In genomic region chr7:114253885-114254833, GRCm38 (mm10) we compare ENCODE assay signal across 8 mouse cellular contexts. TPM values are rescaled to one million over a fixed set of nuclear protein-coding genes. Genes with fewer than 3 reads are reported as not detected.
A peak's percentile ranks its signal among the peaks of the same experiment; 100 is the strongest.
DNase-seq lines count a peak whose midpoint lies in the region; ATAC-seq and TF ChIP-seq lines count a peak whose summit lies in the region.

Copb1 (minus strand) TSS chr7:114254711.

- no peaks in the 10 kb centered on the region for H3K9me3 ChIP-seq in embryonic facial prominence, embryonic 13.5 days
- no peaks in the 10 kb centered on the region for H3K9me3 ChIP-seq in limb, embryonic 14.5 days (ENCODE audit: control insufficient read depth, low read length)
- no peaks in the 10 kb centered on the region for H3K9me3 ChIP-seq in midbrain, postnatal 0 days (ENCODE audit: low read length)

- peaks cover 6% of the 10 kb centered on the region for H3K79me2 ChIP-seq in heart, adult 2 months (replicated peaks; ENCODE audit: control insufficient read depth, insufficient read depth, low read length)

- H3K4me3 ChIP-seq in embryonic facial prominence, embryonic 13.5 days: peak within 1 kb of the TSS; percentile 95
- H3K4me3 ChIP-seq in heart, adult 2 months: peak within 1 kb of the TSS; percentile 70
- peak within 1 kb of the TSS; percentile 95 for H3K4me3 ChIP-seq in limb, embryonic 14.5 days (replicated peaks; ENCODE audit: low read length)
- H3K4me3 ChIP-seq in midbrain, postnatal 0 days (ENCODE audit: low read depth, low read length): peak within 1 kb of the TSS; percentile 95

- peak; percentile 78 for TF ChIP-seq POLR2A in heart, adult 2 months (IDR thresholded peaks at IDR 0.05; ENCODE audit: insufficient read depth, low read depth, low read length)
- 0 out of 2 replicates have a peak, but pooled peaks have one; percentile 52 for TF ChIP-seq POLR2A in limb, embryonic 14.5 days (IDR thresholded peaks at IDR 0.05; ENCODE audit: borderline replicate concordance, extremely low read depth, insufficient read depth, insufficient read length)

- DNase-seq in 3134 (ENCODE audit: extremely low read depth, insufficient read length, low spot score): peak; percentile 79
- DNase-seq in adrenal gland, postnatal 36 days: peak; percentile 95 to 98
- peak; percentile 94 to 95 for DNase-seq in heart, adult 2 months
- DNase-seq in kidney, adult 9 months: peak; percentile 95
- peak; percentile 95 for DNase-seq in limb, embryonic 14.5 days (ENCODE audit: low spot score)
- peak; percentile 95 for DNase-seq in midbrain, postnatal 0 days (ENCODE audit: low spot score)
- peak; percentile 79 to 84 for DNase-seq in spleen, postnatal 14 days (ENCODE audit: low spot score in 2 of 2)

- peaks cover 6% of the 10 kb centered on the region for H3K4me1 ChIP-seq in embryonic facial prominence, embryonic 13.5 days
- H3K4me1 ChIP-seq in heart, adult 2 months (ENCODE audit: control insufficient read depth, insufficient read depth, low read length): peaks cover 2% of the 10 kb centered on the region; the same call in 1 of the 2 replicates
- peaks cover 4% of the 10 kb centered on the region; the same call in 1 of the 2 replicates for H3K4me1 ChIP-seq in limb, embryonic 14.5 days (ENCODE audit: control insufficient read depth, insufficient read depth, low read length)
- no peaks in the 10 kb centered on the region for H3K4me1 ChIP-seq in midbrain, postnatal 0 days (ENCODE audit: insufficient read depth, low read length)

- peak within 1 kb of the TSS; percentile 73 for H3K27ac ChIP-seq in embryonic facial prominence, embryonic 13.5 days
- H3K27ac ChIP-seq in heart, adult 2 months: peak within 1 kb of the TSS; percentile 94
- H3K27ac ChIP-seq in limb, embryonic 14.5 days (replicated peaks; ENCODE audit: low read depth, low read length): peak within 1 kb of the TSS; percentile 79
- peak within 1 kb of the TSS; percentile 69 for H3K27ac ChIP-seq in midbrain, postnatal 0 days (ENCODE audit: low read depth, low read length)

- H3K27me3 ChIP-seq in embryonic facial prominence, embryonic 13.5 days: no peaks in the 10 kb centered on the region
- no peaks in the 10 kb centered on the region for H3K27me3 ChIP-seq in heart, adult 2 months (ENCODE audit: control insufficient read depth, insufficient read depth, low read length)
- no peaks in the 10 kb centered on the region for H3K27me3 ChIP-seq in limb, embryonic 14.5 days (ENCODE audit: control insufficient read depth, insufficient read depth, low read length)
- H3K27me3 ChIP-seq in midbrain, postnatal 0 days (ENCODE audit: insufficient read depth, low read length): no peaks in the 10 kb centered on the region

- ATAC-seq in embryonic facial prominence, embryonic 13.5 days (ENCODE audit: insufficient number of reproducible peaks, insufficient read depth, low FRiP score, low TSS enrichment, low read depth): peak; percentile 95
- ATAC-seq in limb, embryonic 14.5 days (ENCODE audit: low FRiP score, low read depth): peak; percentile 97
- ATAC-seq in midbrain, postnatal 0 days (ENCODE audit: low FRiP score): peak; percentile 97

- H3K36me3 ChIP-seq in embryonic facial prominence, embryonic 13.5 days: peaks cover 30% of the 10 kb centered on the region
- H3K36me3 ChIP-seq in heart, adult 2 months (ENCODE audit: control insufficient read depth, insufficient read depth, low read length): peaks cover 5% of the 10 kb centered on the region
- peaks cover 31% of the 10 kb centered on the region for H3K36me3 ChIP-seq in limb, embryonic 14.5 days (ENCODE audit: control insufficient read depth, insufficient read depth, low read length)
- peaks cover 15% of the 10 kb centered on the region; the same call in 1 of the 2 replicates for H3K36me3 ChIP-seq in midbrain, postnatal 0 days (ENCODE audit: insufficient read depth, low read length)

- peak within 1 kb of the TSS; percentile 57 for H3K4me2 ChIP-seq in embryonic facial prominence, embryonic 13.5 days
- H3K4me2 ChIP-seq in limb, embryonic 14.5 days (replicated peaks; ENCODE audit: low read depth, low read length, severe bottlenecking): peak within 1 kb of the TSS; percentile 56
- H3K4me2 ChIP-seq in midbrain, postnatal 0 days (ENCODE audit: low read depth, low read length, poor library complexity, severe bottlenecking): peak within 1 kb of the TSS; percentile 57

- WGBS in embryonic facial prominence, embryonic 13.5 days: 2% methylated on average over 71 of the region's 75 CpGs
- WGBS in heart, adult 2 months: under 1% methylated on average over 73 of the region's 75 CpGs
- 2% methylated on average over 54 of the region's 75 CpGs for WGBS in limb, embryonic 14.5 days
- WGBS in midbrain, postnatal 0 days: 2% methylated on average over 66 of the region's 75 CpGs

- TF ChIP-seq EP300 in heart, adult 2 months (IDR thresholded peaks at IDR 0.05; ENCODE audit: insufficient read depth, low read depth, low read length): peak; percentile 74

- intact Hi-C loops in heart, adult 2 months (cut with DNase I): loop anchor here (1.0 to 5.0 kb wide), 2 partner anchors 22 to 137 kb away; partner anchors contain the start of genes Psma1 and Rras2

- TF ChIP-seq CTCF in heart, adult 2 months (IDR thresholded peaks at IDR 0.05): peak; percentile 26; the same call in 1 of the 2 replicates
- TF ChIP-seq CTCF in midbrain, postnatal 0 days (IDR thresholded peaks at IDR 0.05): peak; percentile 13; the same call in 1 of the 2 replicates

- H3K9ac ChIP-seq in embryonic facial prominence, embryonic 13.5 days: peak within 1 kb of the TSS; percentile 98
- peak within 1 kb of the TSS; percentile 95 for H3K9ac ChIP-seq in heart, adult 2 months (ENCODE audit: low read depth, low read length)
- peak within 1 kb of the TSS; percentile 96 for H3K9ac ChIP-seq in limb, embryonic 14.5 days (ENCODE audit: low read depth, low read length, severe bottlenecking)
- peak within 1 kb of the TSS; percentile 91 for H3K9ac ChIP-seq in midbrain, postnatal 0 days (replicated peaks; ENCODE audit: low read length, poor library complexity, severe bottlenecking)

RNA-seq across cellular contexts. Expression of gene Copb1, which starts in this region (rescaled TPM):
- 100 to 1,000 TPM; 134 to 135 TPM for total RNA-seq in adrenal gland, postnatal 36 days (2021)
- polyA plus RNA-seq in embryonic facial prominence, embryonic 13.5 days (2015; fragmentation: Nextera tagmentation; extraction: Ambion mirVana): 123 and 133 TPM in 2 replicates
- 10 to 100 TPM; 40.1 to 40.5 TPM for total RNA-seq in heart, adult 2 months (2021)
- polyA plus RNA-seq in heart, adult 2 months (2012; rRNA removed): 16.5 and 32.3 TPM in 2 replicates
- polyA plus RNA-seq in limb, embryonic 14.5 days (2012; rRNA removed): 90.3 and 112 TPM in 2 replicates
- 150 and 157 TPM in 2 replicates for polyA plus RNA-seq in limb, embryonic 14.5 days (2014; fragmentation: Nextera tagmentation; extraction: Ambion mirVana)
- total RNA-seq in midbrain, postnatal 0 days (2014; rRNA removed): 47.1 and 59.5 TPM in 2 replicates
- polyA plus RNA-seq in midbrain, postnatal 0 days (2015; fragmentation: Nextera tagmentation; extraction: Ambion mirVana): 64.6 and 65.1 TPM in 2 replicates

Comparison
In these comparisons a context has a peak if more than half of its experiments do, and no peak if none do; other contexts are left out.
1. Peak in every context shown above with its lines: DNase-seq, ATAC-seq, H3K4me3 ChIP-seq and H3K27ac ChIP-seq.